Mouse (Mus musculus) forebrain, embryonic 12.5 days (tissue): ENCODE measurements at regions not wholly inside any gene's neighbourhood (a gene's known extent, or its start where the extent isn't known, plus 50 kb on each side); places are given as distances from the start of the nearest gene placed in this dataset.
A peak's percentile ranks its signal among the peaks of the same experiment; 100 is the strongest.

Experiments
- ATAC-seq: fragments of 200-750 bp; cut with Nextera tagmentation; 2 replicates; pipeline ENCODE4 v1.8.0; 2017; ENCODE audit warnings: moderate TSS enrichment; ENCODE audit not compliant: low FRiP score
- H3K27ac ChIP-seq: fragments of 300-500 bp; sonication (generic); 2 replicates; pipeline ENCODE4 v1.5.1; 2016; ENCODE audit warnings: mild to moderate bottlenecking
- H3K27me3 ChIP-seq: fragments of 300-500 bp; sonication (generic); 2 replicates; pipeline ENCODE4 v1.6.1; 2016; ENCODE audit warnings: mild to moderate bottlenecking
- H3K36me3 ChIP-seq: fragments of 300-500 bp; sonication (generic); replicated peaks from 2 replicates; pipeline ENCODE4 v1.6.1; 2016; ENCODE audit warnings: mild to moderate bottlenecking
- H3K4me1 ChIP-seq: fragments of 300-500 bp; sonication (generic); 2 replicates; pipeline ENCODE4 v1.6.1; 2016
- H3K4me2 ChIP-seq: fragments of 300-500 bp; sonication (generic); 2 replicates; pipeline ENCODE4 v1.6.1; 2016; ENCODE audit warnings: mild to moderate bottlenecking, moderate library complexity
- H3K4me3 ChIP-seq: fragments of 300-500 bp; sonication (generic); replicated peaks from 2 replicates; pipeline ENCODE4 v1.5.1; 2016; ENCODE audit warnings: mild to moderate bottlenecking
- H3K9ac ChIP-seq: fragments of 300-500 bp; sonication (generic); 2 replicates; pipeline ENCODE4 v1.6.1; 2016; ENCODE audit warnings: mild to moderate bottlenecking
- H3K9me3 ChIP-seq: fragments of 300-500 bp; sonication (generic); 2 replicates; pipeline ENCODE4 v1.6.1; 2016
- WGBS: fragments of 180-500 bp; shearing (Covaris S2); methylation state at CpG from one replicate; pipeline ENCODE4 v1.1.7; 2016; 5-methylcytosine and 5-hydroxymethylcytosine counted together

- H3K4me1 ChIP-seq = no peaks in the 10 kb centered on the region
- no peak overlapping the region for H3K27ac ChIP-seq
- no peaks in the 10 kb centered on the region for H3K9me3 ChIP-seq
- H3K4me3 ChIP-seq = no peak overlapping the region
- no peak overlapping the region for H3K4me2 ChIP-seq
- H3K36me3 ChIP-seq = no peaks in the 10 kb centered on the region
- no peaks in the 10 kb centered on the region for H3K27me3 ChIP-seq
- H3K9ac ChIP-seq = no peak overlapping the region
- no peak for ATAC-seq
These were observed 1070.2 kb upstream of the Zeb2 start for GRCm38 (mm10) chr2:46187265-46187888.

- H3K27ac ChIP-seq = no peak overlapping the region
- H3K9me3 ChIP-seq = no peaks in the 10 kb centered on the region
- no peaks in the 10 kb centered on the region for H3K36me3 ChIP-seq
- 85% methylated on average over 2 of the region's 2 CpGs for WGBS
- H3K4me1 ChIP-seq = no peaks in the 10 kb centered on the region
- H3K4me3 ChIP-seq = no peak overlapping the region
- H3K9ac ChIP-seq = no peak overlapping the region
- no peak for ATAC-seq
- no peak overlapping the region for H3K4me2 ChIP-seq
- no peaks in the 10 kb centered on the region for H3K27me3 ChIP-seq
These were observed 1066.0 kb upstream of the Zeb2 start for GRCm38 (mm10) chr2:46183241-46183640.

- H3K4me1 ChIP-seq = no peaks in the 10 kb centered on the region
- H3K4me2 ChIP-seq = no peak overlapping the region
- no peak overlapping the region for H3K27ac ChIP-seq
- H3K36me3 ChIP-seq = no peaks in the 10 kb centered on the region
- ATAC-seq = no peak
- H3K4me3 ChIP-seq = no peak overlapping the region
- H3K9ac ChIP-seq = no peak overlapping the region
- no peaks in the 10 kb centered on the region for H3K9me3 ChIP-seq
- H3K27me3 ChIP-seq = no peaks in the 10 kb centered on the region
- 74% methylated on average over 4 of the region's 4 CpGs for WGBS
These were observed 1062.5 kb upstream of the Zeb2 start for GRCm38 (mm10) chr2:46179741-46180140.

- no peak overlapping the region for H3K9ac ChIP-seq
- no peaks in the 10 kb centered on the region for H3K27me3 ChIP-seq
- no peak overlapping the region for H3K4me3 ChIP-seq
- H3K4me1 ChIP-seq = no peaks in the 10 kb centered on the region
- no peak for ATAC-seq
- H3K4me2 ChIP-seq = no peak overlapping the region
- no peaks in the 10 kb centered on the region for H3K9me3 ChIP-seq
- no peak overlapping the region for H3K27ac ChIP-seq
- WGBS = 53% methylated on average over 1 of the region's 1 CpGs
- H3K36me3 ChIP-seq = no peaks in the 10 kb centered on the region
These were observed 1051.3 kb upstream of the Zeb2 start for GRCm38 (mm10) chr2:46168488-46168887.

GRCm38 (mm10) chr2:46149848-46150247 is 1032.7 kb upstream of the Zeb2 start:
- ATAC-seq = no peak
- 89% methylated on average over 3 of the region's 3 CpGs for WGBS
- Histone ChIP-seq H3K9ac (no peak overlapping the region), H3K4me1 (no peaks in the 10 kb centered on the region), H3K36me3 (no peaks in the 10 kb centered on the region), H3K4me2 (no peak overlapping the region), H3K27me3 (no peaks in the 10 kb centered on the region), H3K27ac (no peak overlapping the region), H3K9me3 (no peaks in the 10 kb centered on the region), H3K4me3 (no peak overlapping the region)

- no peak overlapping the region for H3K27ac ChIP-seq
- no peaks in the 10 kb centered on the region for H3K4me1 ChIP-seq
- no peak overlapping the region for H3K9ac ChIP-seq
- H3K4me2 ChIP-seq = no peak overlapping the region
- H3K4me3 ChIP-seq = no peak overlapping the region
- H3K36me3 ChIP-seq = no peaks in the 10 kb centered on the region
- H3K9me3 ChIP-seq = no peaks in the 10 kb centered on the region
- H3K27me3 ChIP-seq = no peaks in the 10 kb centered on the region
- 32% methylated on average over 3 of the region's 3 CpGs for WGBS
- ATAC-seq = no peak
These were observed 1002.7 kb upstream of the Zeb2 start for GRCm38 (mm10) chr2:46119871-46120270.

- no peaks in the 10 kb centered on the region for H3K36me3 ChIP-seq
- no peaks in the 10 kb centered on the region for H3K27me3 ChIP-seq
- H3K4me3 ChIP-seq = no peak overlapping the region
- no peak overlapping the region for H3K4me2 ChIP-seq
- H3K9me3 ChIP-seq = no peaks in the 10 kb centered on the region
- no peak overlapping the region for H3K27ac ChIP-seq
- no peak overlapping the region for H3K9ac ChIP-seq
- ATAC-seq = no peak
- H3K4me1 ChIP-seq = no peaks in the 10 kb centered on the region
These were observed 989.8 kb upstream of the Zeb2 start for GRCm38 (mm10) chr2:46106991-46107390.

GRCm38 (mm10) chr2:46065034-46065802 is 948.0 kb upstream of the Zeb2 start:
- H3K9ac ChIP-seq = no peak overlapping the region
- no peaks in the 10 kb centered on the region for H3K36me3 ChIP-seq
- no peaks in the 10 kb centered on the region for H3K9me3 ChIP-seq
- H3K4me2 ChIP-seq = no peak overlapping the region
- no peak overlapping the region for H3K27ac ChIP-seq
- H3K4me3 ChIP-seq = no peak overlapping the region
- H3K4me1 ChIP-seq = no peaks in the 10 kb centered on the region
- ATAC-seq = peak; percentile 46; the same call in 1 of the 2 replicates
- WGBS = 64% methylated on average over 7 of the region's 7 CpGs
- H3K27me3 ChIP-seq = no peaks in the 10 kb centered on the region

- no peaks in the 10 kb centered on the region for H3K36me3 ChIP-seq
- H3K4me2 ChIP-seq = no peak overlapping the region
- no peaks in the 10 kb centered on the region for H3K4me1 ChIP-seq
- H3K27me3 ChIP-seq = no peaks in the 10 kb centered on the region
- 84% methylated on average over 8 of the region's 8 CpGs for WGBS
- H3K9ac ChIP-seq = no peak overlapping the region
- no peak overlapping the region for H3K27ac ChIP-seq
- H3K4me3 ChIP-seq = no peak overlapping the region
- ATAC-seq = no peak
- no peaks in the 10 kb centered on the region for H3K9me3 ChIP-seq
These were observed 938.5 kb upstream of the Zeb2 start for GRCm38 (mm10) chr2:46055729-46056128.

- Histone ChIP-seq H3K4me3 (no peak overlapping the region), H3K27me3 (no peaks in the 10 kb centered on the region), H3K9ac (no peak overlapping the region), H3K27ac (no peak overlapping the region), H3K4me2 (no peak overlapping the region), H3K9me3 (no peaks in the 10 kb centered on the region), H3K36me3 (no peaks in the 10 kb centered on the region), H3K4me1 (no peaks in the 10 kb centered on the region)
- no peak for ATAC-seq
- WGBS = 45% methylated on average over 7 of the region's 7 CpGs
These were observed 937.7 kb upstream of the Zeb2 start for GRCm38 (mm10) chr2:46054902-46055301.

GRCm38 (mm10) chr2:46021854-46022253 is 904.7 kb upstream of the Zeb2 start:
- no peak for ATAC-seq
- H3K9ac ChIP-seq = no peak overlapping the region
- no peaks in the 10 kb centered on the region for H3K4me1 ChIP-seq
- H3K4me2 ChIP-seq = no peak overlapping the region
- no peak overlapping the region for H3K27ac ChIP-seq
- WGBS = 92% methylated on average over 1 of the region's 1 CpGs
- H3K9me3 ChIP-seq = no peaks in the 10 kb centered on the region
- H3K36me3 ChIP-seq = no peaks in the 10 kb centered on the region
- no peak overlapping the region for H3K4me3 ChIP-seq
- H3K27me3 ChIP-seq = no peaks in the 10 kb centered on the region

GRCm38 (mm10) chr2:46013771-46014269 is 896.6 kb upstream of the Zeb2 start:
- H3K4me2 ChIP-seq = no peak overlapping the region
- WGBS = 58% methylated on average over 3 of the region's 3 CpGs
- ATAC-seq = no peak

GRCm38 (mm10) chr2:46012716-46013115 is 895.5 kb upstream of the Zeb2 start:
- Histone ChIP-seq H3K9me3 (no peaks in the 10 kb centered on the region), H3K4me2 (no peak overlapping the region), H3K9ac (no peak overlapping the region), H3K4me1 (no peaks in the 10 kb centered on the region), H3K4me3 (no peak overlapping the region), H3K27me3 (no peaks in the 10 kb centered on the region), H3K36me3 (no peaks in the 10 kb centered on the region), H3K27ac (no peak overlapping the region)
- 95% methylated on average over 1 of the region's 1 CpGs for WGBS
- ATAC-seq = no peak

More at GRCm38 (mm10) chr2:46013771-46014269, 896.6 kb upstream of the Zeb2 start:
- Histone ChIP-seq H3K4me1 (no peaks in the 10 kb centered on the region), H3K9me3 (no peaks in the 10 kb centered on the region), H3K27me3 (no peaks in the 10 kb centered on the region), H3K27ac (no peak overlapping the region), H3K4me3 (no peak overlapping the region), H3K9ac (no peak overlapping the region), H3K36me3 (no peaks in the 10 kb centered on the region)
